Mouse (Mus musculus) limb, embryonic 15.5 days (tissue): ENCODE results near the gene Rab5if. TPM values are rescaled to one million over a fixed set of nuclear protein-coding genes. Genes with fewer than 3 reads are reported as not detected.
"Not testable (repeated sequence)": the region's sequence is repeated elsewhere in the genome, so short reads cannot be mapped to it uniquely, and the experiment has no call there.

ENCODE experiments used
- ATAC-seq: fragments of 200-750 bp; cut with Nextera tagmentation; 2 replicates; pipeline ENCODE4 v1.8.0; 2017; ENCODE audit warnings: low read depth, moderate TSS enrichment; ENCODE audit not compliant: insufficient number of reproducible peaks, low FRiP score, low TSS enrichment
- H3K27ac ChIP-seq: fragments of 300-500 bp; sonication (generic); 2 replicates; pipeline ENCODE4 v1.5.1; 2015; ENCODE audit warnings: moderate library complexity, mild to moderate bottlenecking, inconsistent platforms
- H3K27me3 ChIP-seq: fragments of 300-500 bp; sonication (generic); 2 replicates; pipeline ENCODE4 v1.6.1; 2015; ENCODE audit warnings: inconsistent platforms
- H3K36me3 ChIP-seq: fragments of 300-500 bp; sonication (generic); 2 replicates; pipeline ENCODE4 v1.6.1; 2015; ENCODE audit warnings: inconsistent platforms
- H3K4me1 ChIP-seq: fragments of 300-500 bp; sonication (generic); 2 replicates; pipeline ENCODE4 v1.6.1; 2015; ENCODE audit warnings: inconsistent platforms
- H3K4me2 ChIP-seq: fragments of 300-500 bp; sonication (generic); 2 replicates; pipeline ENCODE4 v1.6.1; 2015; ENCODE audit warnings: mild to moderate bottlenecking, inconsistent platforms
- H3K4me3 ChIP-seq: fragments of 300-500 bp; sonication (generic); 2 replicates; pipeline ENCODE4 v1.5.1; 2015; ENCODE audit warnings: mild to moderate bottlenecking, inconsistent platforms
- H3K9ac ChIP-seq: fragments of 300-500 bp; sonication (generic); 2 replicates; pipeline ENCODE4 v1.6.1; 2015; ENCODE audit warnings: inconsistent platforms
- H3K9me3 ChIP-seq: fragments of 300-500 bp; sonication (generic); 2 replicates; pipeline ENCODE4 v1.6.1; 2016; ENCODE audit warnings: inconsistent platforms
- WGBS: fragments of 180-500 bp; shearing (Covaris S2); methylation state at CpG from one replicate; pipeline ENCODE4 v1.1.7; 2015; 5-methylcytosine and 5-hydroxymethylcytosine counted together
- polyA plus RNA-seq: library from polyadenylated mRNA; unstranded; fragments of >200 nt; fragmentation: Nextera tagmentation; extraction: Ambion mirVana; gene quantifications from 2 replicates; pipeline ENCODE4 v1.2.1, GENCODE M21; 2015

The Rab5if gene
- polyA plus RNA-seq, 1 experiment from 2014 or later: 157 TPM

GRCm38 (mm10) chr2:156915559-156915958, 52.6 kb downstream of the Rab5if start:
- H3K4me2 ChIP-seq: no peak overlapping the region
- no peaks in the 10 kb centered on the region for H3K4me1 ChIP-seq
- no peaks in the 10 kb centered on the region for H3K27me3 ChIP-seq
- H3K36me3 ChIP-seq: no peaks in the 10 kb centered on the region
- WGBS: 72% methylated on average over 3 of the region's 3 CpGs
- no peak for ATAC-seq
- no peaks in the 10 kb centered on the region for H3K9me3 ChIP-seq
- H3K27ac ChIP-seq: no peak overlapping the region
- H3K9ac ChIP-seq: no peak overlapping the region
- H3K4me3 ChIP-seq: no peak overlapping the region

- Histone ChIP-seq H3K4me1 (no peaks in the 10 kb centered on the region), H3K9ac (no peak overlapping the region), H3K9me3 (no peaks in the 10 kb centered on the region), H3K36me3 (no peaks in the 10 kb centered on the region), H3K4me3 (no peak overlapping the region), H3K27ac (no peak overlapping the region), H3K4me2 (no peak overlapping the region), H3K27me3 (no peaks in the 10 kb centered on the region)
- 76% methylated on average over 3 of the region's 3 CpGs for WGBS
- ATAC-seq: no peak
Observed at GRCm38 (mm10) chr2:156916419-156917125, 53.6 kb downstream of the Rab5if start.

- no peak overlapping the region for H3K4me2 ChIP-seq
- no peak overlapping the region for H3K9ac ChIP-seq
- H3K27me3 ChIP-seq: no peaks in the 10 kb centered on the region
- no peak overlapping the region for H3K27ac ChIP-seq
- no peaks in the 10 kb centered on the region for H3K36me3 ChIP-seq
- no peaks in the 10 kb centered on the region for H3K9me3 ChIP-seq
- no peaks in the 10 kb centered on the region for H3K4me1 ChIP-seq
- WGBS: 65% methylated on average over 4 of the region's 4 CpGs
- no peak for ATAC-seq
- no peak overlapping the region for H3K4me3 ChIP-seq
Observed at GRCm38 (mm10) chr2:156918562-156918961, 55.6 kb downstream of the Rab5if start.

- H3K9ac ChIP-seq, H3K27ac ChIP-seq, H3K9me3 ChIP-seq, H3K4me3 ChIP-seq, H3K36me3 ChIP-seq, H3K4me1 ChIP-seq, H3K4me2 ChIP-seq, ATAC-seq, H3K27me3 ChIP-seq: not testable (repeated sequence)
- WGBS: 89% methylated on average over 11 of the region's 11 CpGs
Observed at GRCm38 (mm10) chr2:156919191-156919590, 56.3 kb downstream of the Rab5if start.

DNA sequence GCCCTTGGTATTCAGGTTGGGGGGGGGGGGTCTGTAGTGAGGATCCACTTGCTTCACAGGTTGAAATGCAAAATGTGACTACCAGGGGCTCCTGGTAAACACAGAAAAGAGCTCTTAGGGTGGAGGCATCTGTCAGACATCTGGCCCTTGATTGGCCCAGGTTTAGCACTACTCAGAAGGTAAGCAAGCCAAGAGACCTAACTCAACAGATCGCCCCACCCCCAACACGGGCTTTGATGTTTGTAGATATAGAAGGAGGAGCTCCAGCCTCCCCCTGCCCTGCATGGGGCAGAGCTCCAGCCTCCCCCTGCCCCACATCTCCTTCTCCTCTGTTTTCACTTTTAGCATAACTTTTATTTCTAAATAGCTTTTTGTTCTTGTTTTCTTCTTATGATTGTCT, 56.9 kb downstream of the Rab5if start:
- Histone ChIP-seq H3K9ac (no peak overlapping the region), H3K27me3 (no peaks in the 10 kb centered on the region), H3K9me3 (no peaks in the 10 kb centered on the region), H3K4me1 (peaks cover 5% of the 10 kb centered on the region; the same call in 1 of the 2 replicates), H3K4me3 (no peak overlapping the region), H3K36me3 (no peaks in the 10 kb centered on the region), H3K27ac (no peak overlapping the region), H3K4me2 (no peak overlapping the region)
- 63% methylated on average over 2 of the region's 2 CpGs for WGBS
- ATAC-seq: no peak

- H3K4me3 ChIP-seq: no peak overlapping the region
- H3K4me2 ChIP-seq: no peak overlapping the region
- H3K36me3 ChIP-seq: 0 out of 2 replicates have a peak, but pooled peaks cover 9% of the 10 kb centered on the region
- H3K4me1 ChIP-seq: peaks cover 5% of the 10 kb centered on the region; the same call in 1 of the 2 replicates
- H3K27me3 ChIP-seq: no peaks in the 10 kb centered on the region
- no peak overlapping the region for H3K9ac ChIP-seq
- no peaks in the 10 kb centered on the region for H3K9me3 ChIP-seq
- WGBS: 83% methylated on average over 5 of the region's 5 CpGs
- no peak overlapping the region for H3K27ac ChIP-seq
- no peak for ATAC-seq
Observed at GRCm38 (mm10) chr2:156923057-156923456, 60.1 kb downstream of the Rab5if start.

Other genes with a start within 250 kb of the Rab5if start
- 83.7 and 86.5 TPM in 2 replicates for gene Dlgap4, start 249.4 kb upstream of the Rab5if start, polyA plus RNA-seq
- 219 and 273 TPM in 2 replicates for gene Myl9, start 87.7 kb upstream of the Rab5if start, polyA plus RNA-seq
- 49.2 and 52.7 TPM in 2 replicates for gene Tgif2, start 23.1 kb upstream of the Rab5if start, polyA plus RNA-seq
- 6.6 and 9.2 TPM in 2 replicates for gene 4930518I15Rik, start 5.2 kb upstream of the Rab5if start, polyA plus RNA-seq
- 0.46 and 0.63 TPM in 2 replicates for gene Sla2, start 24.1 kb downstream of the Rab5if start, polyA plus RNA-seq
- 52.2 and 54.0 TPM in 2 replicates for gene Ndrg3, start 128.9 kb downstream of the Rab5if start, polyA plus RNA-seq
- gene Dsn1, start 144.0 kb downstream of the Rab5if start, polyA plus RNA-seq: 29.5 and 31.6 TPM in 2 replicates
- 2.3 and 2.9 TPM in 2 replicates for gene Soga1, start 216.1 kb downstream of the Rab5if start, polyA plus RNA-seq
- not detected in 2 replicates for gene Tldc2, start 223.9 kb downstream of the Rab5if start, polyA plus RNA-seq